Mouse (Mus musculus) CH12.LX (cell line): ENCODE results near the gene Chgb.

Source experiments
- CTCF ChIP-seq, 2 experiments: IDR thresholded peaks in 1 of 2; conservative IDR thresholded peaks in 1 of 2; 2 replicates each; pipeline ENCODE4 v1.5.1; 2011 to 2012; ENCODE audit warnings: low read depth in 2 of 2, low read length in 2 of 2, improper control_type of control experiment in 1 of 2, inconsistent platforms in 1 of 2, mild to moderate bottlenecking in 1 of 2, moderate library complexity in 1 of 2
- E2F4 ChIP-seq: IDR thresholded peaks from 2 replicates; pipeline ENCODE4 v1.6.1; 2011; ENCODE audit warnings: low read depth, low read length, improper control_type of control experiment; ENCODE audit not compliant: insufficient replicate concordance
- EP300 ChIP-seq: IDR thresholded peaks from 2 replicates; pipeline ENCODE4 v1.6.1; 2011; ENCODE audit warnings: low read length, improper control_type of control experiment
- RAD21 ChIP-seq: IDR thresholded peaks from 2 replicates; pipeline ENCODE4 v1.6.1; 2011; ENCODE audit warnings: low read depth, mild to moderate bottlenecking, low read length, improper control_type of control experiment, moderate library complexity

DNA sequence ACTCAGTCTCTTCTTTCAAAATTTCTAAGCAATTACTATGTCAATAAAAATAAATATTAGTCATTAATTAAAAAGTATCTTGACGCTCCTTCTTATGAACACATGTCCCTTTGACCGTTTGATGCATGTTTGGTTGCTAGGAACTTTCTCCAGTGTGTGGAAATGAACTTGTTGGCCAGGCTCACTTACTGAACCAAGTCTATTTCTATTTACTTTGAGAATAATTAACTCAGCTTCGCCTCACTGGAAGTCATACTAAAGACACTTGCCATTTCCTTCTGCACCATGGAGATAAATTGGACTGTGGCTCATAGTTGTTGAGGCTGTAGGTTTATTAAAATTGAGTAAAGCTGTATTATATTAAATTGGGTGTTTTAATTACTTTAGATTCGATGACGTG is 48.1 kb upstream of the Chgb start:
- TF ChIP-seq EP300, result no peak
- no peak for TF ChIP-seq CTCF (conservative IDR thresholded peaks at IDR 0.05 in 1 of 2, IDR thresholded peaks at IDR 0.05 in 1 of 2; ENCODE audit: low read depth in 2 of 2, low read length in 2 of 2)
- TF ChIP-seq E2F4, result no peak
- no peak for TF ChIP-seq RAD21
